Mouse (Mus musculus): ENCODE data around the gene Rbm47. TPM values are rescaled to one million over a fixed set of nuclear protein-coding genes. Genes with fewer than 3 reads are reported as not detected.

The Rbm47 gene
- total RNA-seq, 2 experiments from 2014 or later: 0.68 to 5.6 TPM

GRCm38 (mm10) chr5:66073604-66074164, 99.2 kb downstream of the Rbm47 start:
- no peak for ATAC-seq (replicated peaks; ENCODE audit: low FRiP score, poor library complexity, severe bottlenecking)

GRCm38 (mm10) chr5:66071722-66072121, 101.2 kb downstream of the Rbm47 start:
- ATAC-seq (replicated peaks; ENCODE audit: low FRiP score, poor library complexity, severe bottlenecking): no peak

DNA sequence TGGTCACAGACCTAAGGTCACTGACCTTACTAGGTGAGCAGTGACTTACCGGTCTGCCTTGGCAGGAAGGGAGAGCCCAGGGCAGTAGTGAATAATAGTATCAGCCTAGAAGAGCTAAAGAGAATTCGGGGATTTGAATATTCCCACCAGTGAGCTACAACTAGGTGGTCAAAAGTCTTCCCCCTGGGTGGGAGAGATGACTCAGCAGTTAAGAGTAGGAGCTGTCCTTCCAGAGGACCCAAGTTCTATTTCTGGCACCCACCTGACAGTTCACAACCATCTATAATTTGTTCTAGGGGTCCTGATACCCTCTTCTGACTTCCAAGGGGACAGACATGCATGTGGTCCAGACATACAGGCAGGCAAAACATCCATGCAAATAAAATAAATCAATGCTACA, 102.6 kb downstream of the Rbm47 start:
- no peak for ATAC-seq (replicated peaks; ENCODE audit: low FRiP score, poor library complexity, severe bottlenecking)

DNA sequence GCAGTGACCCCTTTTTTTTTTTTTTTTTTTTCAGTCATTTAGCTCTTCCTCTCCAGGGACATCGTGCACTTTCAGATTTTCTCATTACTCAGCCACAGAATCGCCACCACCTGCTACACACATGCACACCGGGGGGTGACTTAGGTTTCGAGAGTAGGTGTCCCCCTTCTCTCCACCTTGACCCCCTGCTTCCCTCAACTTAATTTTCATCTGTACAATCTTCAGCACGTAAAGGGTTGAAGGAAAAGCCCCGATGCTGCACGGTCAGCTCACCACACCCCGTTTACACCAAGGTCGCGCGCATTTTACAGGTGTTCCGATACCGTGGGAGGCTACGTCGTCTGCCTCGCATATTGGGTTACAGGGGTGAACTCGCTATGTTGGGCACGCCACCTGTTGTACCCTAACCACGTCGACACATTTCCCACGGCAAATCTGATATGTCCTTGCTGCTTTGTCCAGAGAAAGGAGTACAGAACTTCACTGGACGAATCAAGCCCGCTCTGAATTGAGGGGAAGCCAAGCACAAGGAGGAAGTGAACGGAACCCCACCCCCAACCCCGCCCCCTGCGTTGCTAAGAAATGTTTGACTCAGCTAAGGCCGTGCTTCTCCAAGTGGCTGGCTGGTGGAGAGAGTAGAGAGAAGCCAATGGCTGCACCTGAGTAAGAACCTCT, 103.3 kb downstream of the Rbm47 start:
- ATAC-seq (replicated peaks; ENCODE audit: low FRiP score, poor library complexity, severe bottlenecking): no peak

DNA sequence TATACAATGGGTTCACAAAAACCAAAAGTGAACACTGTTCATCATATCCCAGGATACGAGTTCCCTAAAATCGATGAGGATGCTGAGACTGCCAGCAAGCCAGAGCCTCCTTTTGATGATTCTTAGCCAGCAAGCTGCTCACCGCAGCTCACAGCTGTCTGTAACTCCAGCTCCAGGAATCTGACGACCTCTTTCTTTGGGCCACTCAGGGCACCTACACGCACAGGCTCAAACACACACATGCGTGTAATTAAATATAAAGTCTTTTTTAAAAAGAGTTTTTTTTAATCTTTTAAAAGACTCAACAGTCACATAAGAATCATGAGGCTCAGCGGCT, 103.8 kb downstream of the Rbm47 start:
- no peak for ATAC-seq (replicated peaks; ENCODE audit: low FRiP score, poor library complexity, severe bottlenecking)

DNA sequence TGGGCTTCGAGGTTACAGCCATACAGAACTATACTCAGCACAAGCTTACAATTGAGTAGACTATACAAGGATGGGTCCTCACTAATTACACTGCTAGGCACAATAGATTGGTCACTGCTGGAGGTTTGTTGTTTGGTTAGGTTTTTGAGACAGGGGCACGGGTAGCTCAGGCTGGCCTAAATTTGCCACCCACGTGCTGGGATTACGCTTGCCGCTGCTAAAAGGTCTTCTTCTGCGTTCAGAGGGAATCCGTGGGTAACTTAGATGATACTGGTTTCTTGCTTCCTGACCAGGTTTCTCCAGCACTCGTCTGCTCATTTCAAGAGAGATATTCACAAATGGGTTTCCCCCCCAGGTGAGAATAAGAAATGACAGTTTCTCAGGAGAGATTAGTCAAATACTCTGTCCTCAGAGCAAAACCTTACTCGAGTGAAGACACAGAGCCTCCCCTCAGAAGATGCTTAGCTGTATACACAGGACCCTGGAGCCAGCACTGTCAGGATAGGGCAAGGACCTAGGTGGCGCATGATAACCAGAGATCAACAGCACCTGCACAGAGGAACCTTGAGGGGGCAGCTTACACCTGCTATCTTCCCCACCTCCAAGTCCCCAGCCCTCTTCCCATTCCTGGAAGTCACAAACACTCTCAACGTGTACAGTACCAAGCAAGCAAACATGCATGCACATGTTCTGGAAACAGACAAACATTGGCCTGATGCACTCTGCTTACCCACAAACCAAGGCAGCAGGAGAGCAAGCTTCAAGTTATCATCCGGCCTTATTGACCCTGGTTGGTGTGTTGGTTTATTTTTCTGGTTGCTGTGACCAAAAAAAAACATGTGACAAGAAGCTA, 104.6 kb downstream of the Rbm47 start:
- no peak for ATAC-seq (replicated peaks; ENCODE audit: low FRiP score, poor library complexity, severe bottlenecking)

GRCm38 (mm10) chr5:66067219-66067618, 105.7 kb downstream of the Rbm47 start:
- no peak for ATAC-seq (replicated peaks; ENCODE audit: low FRiP score, poor library complexity, severe bottlenecking)

DNA sequence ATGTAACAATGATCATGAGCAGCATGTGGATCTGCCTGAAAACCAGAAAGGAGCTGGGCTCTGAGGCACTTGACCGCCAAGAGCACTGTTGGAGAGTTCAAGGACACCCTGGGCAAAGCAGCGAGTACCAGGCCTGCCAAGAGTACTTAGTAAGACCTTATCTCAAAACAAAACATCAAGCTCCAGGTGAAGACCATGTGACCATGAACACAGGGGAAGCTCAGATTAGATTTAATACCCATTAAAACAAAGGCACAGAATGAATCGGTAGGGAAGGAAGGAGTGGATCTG, 110.0 kb downstream of the Rbm47 start:
- no peak for ATAC-seq (replicated peaks; ENCODE audit: low FRiP score, poor library complexity, severe bottlenecking)

GRCm38 (mm10) chr5:66062046-66062929, 110.6 kb downstream of the Rbm47 start:
- ATAC-seq (replicated peaks; ENCODE audit: low FRiP score, poor library complexity, severe bottlenecking): no peak

DNA sequence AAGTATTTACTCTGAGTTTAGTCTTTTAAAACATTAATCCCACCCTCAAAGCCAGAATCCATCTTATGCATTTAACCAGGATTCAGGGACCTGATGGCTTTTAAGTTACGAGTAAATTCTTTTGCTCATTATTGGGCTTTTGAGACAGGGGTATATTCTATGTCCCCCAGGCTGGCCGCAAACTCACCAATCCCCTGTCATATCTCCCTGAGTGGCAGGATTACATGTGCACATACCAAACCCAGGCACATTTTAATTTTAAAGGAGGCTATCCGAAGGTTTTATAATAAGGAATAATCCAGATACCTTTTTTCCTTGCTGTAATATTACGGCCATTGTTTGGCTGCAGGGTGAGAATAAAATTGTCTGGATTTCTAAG, 111.3 kb downstream of the Rbm47 start:
- ATAC-seq (replicated peaks; ENCODE audit: low FRiP score, poor library complexity, severe bottlenecking): no peak

- no peak for ATAC-seq (replicated peaks; ENCODE audit: low FRiP score, poor library complexity, severe bottlenecking)
Measured at GRCm38 (mm10) chr5:66058844-66059243, 114.1 kb downstream of the Rbm47 start.

- no peak for ATAC-seq (replicated peaks; ENCODE audit: low FRiP score, poor library complexity, severe bottlenecking)
Measured at GRCm38 (mm10) chr5:66056680-66057079, 116.2 kb downstream of the Rbm47 start.

GRCm38 (mm10) chr5:66054394-66054793, 118.5 kb downstream of the Rbm47 start:
- no peak for ATAC-seq (replicated peaks; ENCODE audit: low FRiP score, poor library complexity, severe bottlenecking)

DNA sequence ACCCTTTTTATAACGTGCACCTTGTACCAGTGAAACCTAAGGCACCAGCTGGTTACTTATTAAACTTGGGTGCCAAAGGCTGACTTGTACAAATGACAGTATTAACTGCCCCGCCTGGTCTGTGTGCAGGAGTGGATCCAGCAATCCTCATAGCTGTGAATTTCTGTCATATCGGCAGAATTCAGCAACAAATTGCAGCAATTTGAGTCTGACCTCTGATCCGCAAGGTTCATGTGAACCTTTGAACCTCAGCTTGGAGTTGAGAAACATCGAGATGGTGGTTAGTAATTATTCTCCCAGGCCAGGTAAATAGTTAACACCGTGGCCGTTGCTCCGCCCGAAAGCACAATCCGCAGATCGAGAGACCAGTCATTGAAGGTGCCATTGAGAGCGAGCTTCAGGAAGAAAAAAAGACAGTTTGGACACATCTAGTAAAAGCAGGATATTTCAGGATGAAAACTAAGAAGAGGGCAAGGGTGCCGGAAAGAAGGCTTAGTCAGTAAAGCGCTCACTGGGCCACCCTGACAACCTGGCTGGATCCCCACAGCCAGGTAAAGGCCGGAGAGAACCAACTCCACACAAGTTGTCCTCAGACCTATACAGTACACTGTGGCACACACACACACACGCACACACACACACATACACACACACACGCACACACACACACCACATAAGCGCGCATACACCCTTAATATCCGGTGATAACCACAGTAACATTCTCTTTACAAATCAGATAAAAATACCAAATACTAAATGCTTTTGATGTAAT, 120.0 kb downstream of the Rbm47 start:
- ATAC-seq (replicated peaks; ENCODE audit: low FRiP score, poor library complexity, severe bottlenecking): no peak

DNA sequence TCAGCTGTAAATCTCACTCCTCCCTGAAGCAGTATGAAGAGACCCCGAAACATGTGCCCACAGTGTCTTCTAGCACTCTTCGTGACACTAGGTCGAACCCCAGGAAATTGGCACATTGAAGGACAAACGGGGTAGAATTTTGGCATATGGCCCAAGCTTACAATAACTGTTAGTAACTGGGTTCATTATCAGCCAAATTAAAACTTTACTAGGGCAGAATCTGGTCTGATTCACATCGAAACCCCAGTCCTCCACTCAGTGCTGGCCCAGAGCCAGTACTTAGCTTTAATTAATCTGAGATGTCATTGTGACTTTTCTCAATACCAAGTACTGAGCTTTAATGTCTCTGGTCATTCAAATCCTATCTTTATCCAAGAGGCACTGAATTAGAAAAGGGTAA, 122.1 kb downstream of the Rbm47 start:
- no peak for ATAC-seq (replicated peaks; ENCODE audit: low FRiP score, poor library complexity, severe bottlenecking)

DNA sequence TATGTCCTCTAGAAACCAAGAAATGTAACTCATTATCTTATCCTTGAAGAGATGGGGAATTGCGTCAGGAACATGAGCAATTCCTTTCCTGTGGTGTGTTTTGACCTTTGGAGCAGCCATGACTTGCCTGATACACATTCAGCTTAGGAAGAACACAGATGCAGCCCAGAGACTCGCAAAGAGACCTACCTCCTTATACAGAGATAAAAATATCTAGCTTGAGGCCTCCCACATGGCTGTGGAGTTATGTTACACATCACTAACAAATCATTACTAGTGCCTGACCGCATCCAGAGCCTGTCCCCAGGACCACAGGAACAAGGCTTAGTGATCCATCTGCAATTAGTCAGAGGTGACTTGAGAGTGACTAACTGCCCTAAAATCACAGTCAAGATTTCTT, 126.6 kb downstream of the Rbm47 start:
- ATAC-seq (replicated peaks; ENCODE audit: low FRiP score, poor library complexity, severe bottlenecking): no peak

DNA sequence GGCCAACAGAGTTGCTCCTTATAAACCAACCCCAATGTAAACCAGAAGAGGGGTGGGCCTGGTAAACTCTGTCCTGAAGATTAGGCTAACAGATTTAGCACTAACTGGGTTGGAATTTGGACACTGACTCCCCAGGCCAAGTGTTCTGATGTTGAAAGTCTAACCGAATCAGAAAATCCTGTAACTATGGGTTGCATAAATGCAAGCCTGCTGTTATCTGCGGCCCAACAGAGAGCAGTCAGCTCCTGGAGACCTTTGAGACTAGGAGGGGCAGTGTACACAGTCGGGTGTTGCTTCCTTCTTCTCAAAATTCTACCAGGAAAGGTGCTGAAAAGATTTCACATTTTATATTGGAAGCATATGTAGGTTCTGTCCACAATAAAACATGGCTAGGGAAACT, 129.0 kb downstream of the Rbm47 start:
- ATAC-seq (replicated peaks; ENCODE audit: low FRiP score, poor library complexity, severe bottlenecking): no peak

DNA sequence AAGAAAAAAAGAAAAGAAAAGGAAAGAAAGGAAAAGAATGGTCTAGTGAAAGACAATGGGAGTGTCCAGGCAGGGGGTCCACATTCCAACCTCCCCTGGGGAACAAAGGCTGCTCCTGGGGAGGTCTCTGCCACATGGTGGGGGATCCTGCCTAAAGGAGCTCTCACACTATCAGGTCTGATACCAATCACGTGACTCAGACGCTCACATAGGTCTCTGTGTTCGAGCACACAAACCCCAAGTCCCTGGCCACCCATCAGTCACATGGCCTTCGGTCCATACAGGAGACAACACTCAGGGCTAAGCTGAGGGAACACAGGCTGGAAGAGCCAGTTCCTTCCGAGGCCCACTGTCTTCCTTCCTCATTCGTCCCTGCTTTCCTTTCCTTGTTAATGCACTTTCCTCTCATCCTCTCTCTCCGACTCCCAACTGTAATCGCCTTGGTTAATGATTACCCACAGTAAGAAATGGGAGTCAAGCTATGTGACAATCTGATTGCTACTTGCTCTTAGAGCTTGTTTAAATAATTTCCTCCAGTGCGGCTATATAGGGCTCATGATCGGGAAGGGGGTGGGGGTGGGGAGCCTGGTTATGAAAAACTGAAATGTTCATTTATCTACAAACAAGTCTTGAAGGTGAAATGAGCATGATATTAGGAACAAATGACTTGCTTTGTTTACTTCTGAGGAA, 130.1 kb downstream of the Rbm47 start:
- ATAC-seq (replicated peaks; ENCODE audit: low FRiP score, poor library complexity, severe bottlenecking): no peak

DNA sequence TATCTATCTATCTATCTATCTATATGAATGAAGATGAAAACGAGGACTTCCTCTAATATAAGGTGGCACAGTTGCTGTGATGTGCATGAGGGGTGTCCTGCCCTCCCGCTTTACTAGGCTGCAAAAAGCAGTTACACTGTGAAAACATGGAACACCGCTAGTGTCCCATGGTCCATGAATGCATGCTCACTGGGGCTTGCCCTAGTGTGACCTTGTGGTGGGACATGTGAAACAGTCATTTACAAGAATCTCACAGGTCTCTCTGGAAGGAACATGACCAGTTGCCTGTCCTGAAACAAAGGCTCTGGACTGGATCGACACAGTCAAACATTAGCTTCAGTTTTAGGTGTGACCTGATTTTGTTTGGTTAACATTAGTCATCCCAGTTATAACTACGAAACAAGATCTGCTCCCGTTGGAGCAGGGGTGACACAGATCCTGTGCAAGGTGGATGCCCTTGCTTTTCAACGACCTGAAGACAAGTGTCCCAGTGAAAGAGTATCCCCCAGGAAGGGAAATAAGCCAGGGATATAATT, 132.1 kb downstream of the Rbm47 start:
- ATAC-seq (replicated peaks; ENCODE audit: low FRiP score, poor library complexity, severe bottlenecking): no peak
